Mouse (Mus musculus): ENCODE results near the gene Dazap1.
"Not testable (repeated sequence)": the region's sequence is repeated elsewhere in the genome, so short reads cannot be mapped to it uniquely, and the experiment has no call there.

Dazap1 gene

GRCm38 (mm10) chr10:80260642-80261584 lies at the start of gene Dazap1, which contains the start of gene Gamt:
TSS of gene Dazap1 (plus strand) at chr10:80261486.
TSS of gene Gamt (minus strand) at chr10:80261012.
- peak; percentile 95 for DNase-seq (ENCODE audit: low read depth)

- not testable (repeated sequence) for DNase-seq (ENCODE audit: low read depth)
These were observed 49.7 kb upstream of the Dazap1 start for GRCm38 (mm10) chr10:80211547-80212103.

GRCm38 (mm10) chr10:80215048-80215772 lies 46.1 kb upstream of the Dazap1 start:
- no peak for DNase-seq (ENCODE audit: low read depth)

- no peak for DNase-seq (ENCODE audit: low read depth)
These were observed 40.6 kb upstream of the Dazap1 start for GRCm38 (mm10) chr10:80220676-80221075.

GRCm38 (mm10) chr10:80223137-80223536 lies 38.1 kb upstream of the Dazap1 start:
- not testable (repeated sequence) for DNase-seq (ENCODE audit: low read depth)

GRCm38 (mm10) chr10:80226071-80226415 lies 35.2 kb upstream of the Dazap1 start:
- no peak for DNase-seq (ENCODE audit: low read depth)

- peak; percentile 97 for DNase-seq (ENCODE audit: low read depth)
These were observed 34.7 kb upstream of the Dazap1 start, which contains the start of gene Mum1 for GRCm38 (mm10) chr10:80226416-80227165. TSS of gene Mum1 (plus strand) at chr10:80226434.

- peak; percentile 8 for DNase-seq (ENCODE audit: low read depth)
These were observed 34.1 kb upstream of the Dazap1 start for GRCm38 (mm10) chr10:80227166-80227539.

- no peak for DNase-seq (ENCODE audit: low read depth)
These were observed 33.2 kb upstream of the Dazap1 start for GRCm38 (mm10) chr10:80227877-80228775.

GRCm38 (mm10) chr10:80236145-80236825 lies 25.0 kb upstream of the Dazap1 start:
- no peak for DNase-seq (ENCODE audit: low read depth)

GRCm38 (mm10) chr10:80237020-80237419 lies 24.3 kb upstream of the Dazap1 start:
- DNase-seq (ENCODE audit: low read depth), result no peak

- no peak for DNase-seq (ENCODE audit: low read depth)
These were observed 23.0 kb upstream of the Dazap1 start for GRCm38 (mm10) chr10:80238306-80238705.

GRCm38 (mm10) chr10:80239791-80240190 lies 21.5 kb upstream of the Dazap1 start:
- DNase-seq (ENCODE audit: low read depth), result no peak

- no peak for DNase-seq (ENCODE audit: low read depth)
These were observed 19.2 kb upstream of the Dazap1 start for GRCm38 (mm10) chr10:80242088-80242487.

GRCm38 (mm10) chr10:80242607-80243006 lies 18.7 kb upstream of the Dazap1 start:
- DNase-seq (ENCODE audit: low read depth), result no peak

- no peak for DNase-seq (ENCODE audit: low read depth)
These were observed 16.4 kb upstream of the Dazap1 start for GRCm38 (mm10) chr10:80244791-80245399.

- DNase-seq (ENCODE audit: low read depth), result peak; percentile 92
These were observed 15.7 kb upstream of the Dazap1 start for GRCm38 (mm10) chr10:80245600-80245999.

GRCm38 (mm10) chr10:80247849-80248248 lies 13.4 kb upstream of the Dazap1 start:
- no peak for DNase-seq (ENCODE audit: low read depth)

GRCm38 (mm10) chr10:80248437-80248836 lies 12.8 kb upstream of the Dazap1 start:
- DNase-seq (ENCODE audit: low read depth), result not testable (repeated sequence)

All from c-Kit-positive CD71-positive TER-119-negative erythroid progenitor cells, embryonic 14.5 days (primary cell).